Mouse (Mus musculus): ENCODE data around the gene Gltp.

Gene Gltp

GRCm38 (mm10) chr5:114707265-114708068, 16.7 kb upstream of the Gltp start, which contains the start of gene Tchp:
Gene Tchp, plus strand, starts transcription at chr5:114707760.
- in situ Hi-C loops (cut with MboI; ENCODE audit: unreplicated experiment in 2 of 2) = loop anchor here (5.0 to 25.0 kb wide), 5 partner anchors 117 to 527 kb away; partner anchors contain the start of genes 1500011B03Rik (in 1 of the 2), Acads (in 1 of the 2) and Pop5 (in 1 of the 2)

GRCm38 (mm10) chr5:114702403-114703392, 11.9 kb upstream of the Gltp start:
- in situ Hi-C loops (cut with MboI; ENCODE audit: unreplicated experiment in 2 of 2) = loop anchor here in 1 of 2 experiments (10.0 to 25.0 kb wide), 3 partner anchors 122 to 532 kb away; partner anchors contain the start of genes 1500011B03Rik, Acads and Pop5

GRCm38 (mm10) chr5:114699015-114699414, 8.2 kb upstream of the Gltp start:
- in situ Hi-C loops (cut with MboI; ENCODE audit: unreplicated experiment in 2 of 2) = no loop called here

- in situ Hi-C loops (cut with MboI; ENCODE audit: unreplicated experiment in 2 of 2) = no loop called here
Observed at GRCm38 (mm10) chr5:114698044-114698746, 7.4 kb upstream of the Gltp start.

GRCm38 (mm10) chr5:114696939-114697338, 6.2 kb upstream of the Gltp start:
- in situ Hi-C loops (cut with MboI; ENCODE audit: unreplicated experiment in 2 of 2) = no loop called here

GRCm38 (mm10) chr5:114695775-114696174, 5.0 kb upstream of the Gltp start:
- in situ Hi-C loops (cut with MboI; ENCODE audit: unreplicated experiment in 2 of 2) = no loop called here

- in situ Hi-C loops (cut with MboI; ENCODE audit: unreplicated experiment in 2 of 2) = no loop called here
Observed at GRCm38 (mm10) chr5:114689700-114690366, 951 bp downstream of the Gltp start.

GRCm38 (mm10) chr5:114688703-114689102, 2.1 kb downstream of the Gltp start:
- in situ Hi-C loops (cut with MboI; ENCODE audit: unreplicated experiment in 2 of 2) = no loop called here

GRCm38 (mm10) chr5:114687901-114688300, 2.9 kb downstream of the Gltp start:
- in situ Hi-C loops (cut with MboI; ENCODE audit: unreplicated experiment in 2 of 2) = no loop called here

GRCm38 (mm10) chr5:114686726-114687210, 4.0 kb downstream of the Gltp start:
- in situ Hi-C loops (cut with MboI; ENCODE audit: unreplicated experiment in 2 of 2) = no loop called here

- in situ Hi-C loops (cut with MboI; ENCODE audit: unreplicated experiment in 2 of 2) = no loop called here
Observed at GRCm38 (mm10) chr5:114685986-114686385, 4.8 kb downstream of the Gltp start.

- in situ Hi-C loops (cut with MboI; ENCODE audit: unreplicated experiment in 2 of 2) = no loop called here
Observed at GRCm38 (mm10) chr5:114681717-114682116, 9.1 kb downstream of the Gltp start.

- in situ Hi-C loops (cut with MboI; ENCODE audit: unreplicated experiment in 2 of 2) = no loop called here
Observed at GRCm38 (mm10) chr5:114680676-114681285, 10.0 kb downstream of the Gltp start.

GRCm38 (mm10) chr5:114679841-114680591, 10.8 kb downstream of the Gltp start:
- in situ Hi-C loops (cut with MboI; ENCODE audit: unreplicated experiment in 2 of 2) = no loop called here

- in situ Hi-C loops (cut with MboI; ENCODE audit: unreplicated experiment in 2 of 2) = no loop called here
Observed at GRCm38 (mm10) chr5:114674594-114674993, 16.2 kb downstream of the Gltp start.

- in situ Hi-C loops (cut with MboI; ENCODE audit: unreplicated experiment in 2 of 2) = no loop called here
Observed at GRCm38 (mm10) chr5:114673114-114673513, 17.7 kb downstream of the Gltp start.

- in situ Hi-C loops (cut with MboI; ENCODE audit: unreplicated experiment in 2 of 2) = loop anchor here (5.0 kb wide), 1 partner anchor 37 kb away; no protein-coding TSS in a partner anchor
Observed at GRCm38 (mm10) chr5:114669014-114669413, 21.8 kb downstream of the Gltp start.

GRCm38 (mm10) chr5:114667228-114667856, 23.4 kb downstream of the Gltp start:
- in situ Hi-C loops (cut with MboI; ENCODE audit: unreplicated experiment in 2 of 2) = loop anchor here (5.0 kb wide), 1 partner anchor 35 kb away; no protein-coding TSS in a partner anchor
